Mouse (Mus musculus) heart, postnatal 0 days (tissue): Measurements from ENCODE around the gene Mybpc2.

ENCODE experiments used
- CTCF ChIP-seq: IDR thresholded peaks from 2 replicates; pipeline ENCODE4 v1.5.1; 2016; ENCODE audit warnings: antibody characterized with exemption, control low read depth, low read depth
- EP300 ChIP-seq: IDR thresholded peaks from 2 replicates; pipeline ENCODE4 v1.6.1; 2016; ENCODE audit warnings: antibody characterized with exemption, low read depth

DNA sequence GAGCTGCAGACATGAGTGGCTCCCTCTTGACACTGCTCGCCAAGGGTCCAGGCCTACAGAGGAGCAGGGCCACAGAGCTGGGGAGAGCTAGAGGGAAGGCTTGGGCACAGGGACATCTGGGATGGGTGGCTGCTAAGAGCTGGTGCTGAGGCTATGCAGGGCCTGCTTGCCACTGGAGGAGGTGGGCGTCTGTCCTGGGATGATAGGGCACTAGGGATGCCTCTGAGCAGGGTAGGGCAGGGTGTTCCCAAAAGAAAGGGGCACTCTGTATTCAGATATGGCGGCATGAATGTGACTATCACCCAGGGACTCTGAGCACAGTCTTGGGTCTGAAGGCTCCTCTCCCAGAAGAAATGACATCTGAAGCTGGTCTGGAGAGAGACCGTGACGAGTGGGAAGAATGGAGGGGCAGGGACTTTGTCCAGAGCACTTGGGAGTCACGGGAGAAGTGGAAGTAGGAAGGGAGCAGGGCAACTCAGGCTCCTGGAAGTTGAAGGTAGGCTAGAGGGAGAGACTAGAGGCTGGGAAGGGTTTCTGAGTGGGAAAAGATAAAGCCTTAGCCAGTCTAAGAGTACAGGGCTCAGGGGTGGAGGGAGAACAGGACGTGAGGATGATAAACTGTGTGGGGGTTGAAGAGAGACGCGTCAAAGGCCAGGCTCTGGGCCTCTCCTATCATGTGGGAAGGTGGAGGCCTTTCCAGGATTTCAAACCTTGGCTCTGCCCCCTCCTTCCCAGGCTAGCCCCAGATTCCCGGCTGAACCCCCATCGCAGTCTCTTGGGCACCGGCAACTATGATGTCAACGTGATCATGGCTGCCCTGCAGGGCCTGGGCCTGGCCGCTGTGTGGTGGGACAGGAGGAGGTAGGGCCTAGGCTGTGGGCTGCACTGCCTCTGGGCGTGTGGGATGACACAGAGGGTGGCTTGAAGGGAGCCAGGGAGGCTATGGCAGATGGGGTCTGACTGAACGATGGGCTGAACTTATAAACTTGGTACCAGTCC is 54.5 kb downstream of the Mybpc2 start:
- no peak for TF ChIP-seq EP300
- no peak for TF ChIP-seq CTCF
